Mouse (Mus musculus): Measurements from ENCODE around the gene Ccdc7a. TPM values are rescaled to one million over a fixed set of nuclear protein-coding genes. Genes with fewer than 3 reads are reported as not detected.

The Ccdc7a gene
- polyA plus RNA-seq, 1 experiment from 2014 or later, result 0.14 TPM

GRCm38 (mm10) chr8:128798594-128798993 is 266.7 kb downstream of the Ccdc7a start, which contains the start of gene Gm3952:
Gm3952 (minus strand) TSS chr8:128798694.
- no peak within 1 kb of the TSS for H3K4me3 ChIP-seq (ENCODE audit: low read depth, low read length)
- no peaks in the 10 kb centered on the region for H3K9me3 ChIP-seq (replicated peaks; ENCODE audit: control insufficient read depth, low read length)
- H3K27me3 ChIP-seq (replicated peaks; ENCODE audit: control insufficient read depth, insufficient read depth, low read length), result no peaks in the 10 kb centered on the region
- no peak within 1 kb of the TSS for H3K27ac ChIP-seq (ENCODE audit: low read depth, low read length)
- no peaks in the 10 kb centered on the region for H3K4me1 ChIP-seq (ENCODE audit: control insufficient read depth, insufficient read depth, low read length)
- no peaks in the 10 kb centered on the region for H3K36me3 ChIP-seq (ENCODE audit: control insufficient read depth, insufficient read depth, low read length)
- no peak within 1 kb of the TSS for H3K9ac ChIP-seq (ENCODE audit: low read length)
- H3K4me2 ChIP-seq (ENCODE audit: low read length), result no peak within 1 kb of the TSS
- DNase-seq (ENCODE audit: low spot score) (no peak), ATAC-seq (no peak)
- 82% methylated on average over 1 of the region's 1 CpGs for whole genome bisulfite sequencing

- no peak overlapping the region for H3K27ac ChIP-seq (ENCODE audit: low read depth, low read length)
- no peak for DNase-seq (ENCODE audit: low spot score)
- H3K9ac ChIP-seq (ENCODE audit: low read length), result no peak overlapping the region
- no peak overlapping the region for H3K4me3 ChIP-seq (ENCODE audit: low read depth, low read length)
- peaks cover 39% of the 10 kb centered on the region for H3K36me3 ChIP-seq (ENCODE audit: control insufficient read depth, insufficient read depth, low read length)
- H3K4me2 ChIP-seq (ENCODE audit: low read length), result no peak overlapping the region
- no peaks in the 10 kb centered on the region for H3K9me3 ChIP-seq (replicated peaks; ENCODE audit: control insufficient read depth, low read length)
- no peaks in the 10 kb centered on the region for H3K4me1 ChIP-seq (ENCODE audit: control insufficient read depth, insufficient read depth, low read length)
- no peak for ATAC-seq
- H3K27me3 ChIP-seq (replicated peaks; ENCODE audit: control insufficient read depth, insufficient read depth, low read length), result no peaks in the 10 kb centered on the region
- WGBS, result 95% methylated on average over 3 of the region's 3 CpGs
Measured at GRCm38 (mm10) chr8:128735692-128736091, 329.6 kb downstream of the Ccdc7a start.

DNA sequence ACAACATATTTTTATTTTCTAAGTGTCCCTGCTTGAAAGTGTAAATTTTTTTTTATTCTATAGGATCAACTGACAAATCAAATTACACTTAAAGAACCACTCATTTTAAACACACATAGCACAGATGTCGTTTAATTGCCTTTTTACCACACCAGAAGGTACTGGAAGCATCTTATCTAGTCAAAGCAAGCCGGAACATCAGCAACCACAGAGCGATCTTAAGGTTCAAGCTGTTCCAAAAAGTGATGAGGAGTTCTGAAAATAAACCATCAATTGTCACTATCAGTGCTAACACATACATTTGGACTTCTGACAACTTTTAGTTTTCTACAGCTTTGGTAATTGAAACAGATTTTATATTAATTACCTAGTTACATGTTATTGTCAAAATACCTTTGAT is 331.2 kb downstream of the Ccdc7a start:
- H3K4me3 ChIP-seq (ENCODE audit: low read depth, low read length), result no peak overlapping the region
- H3K36me3 ChIP-seq (ENCODE audit: control insufficient read depth, insufficient read depth, low read length), result peaks cover 38% of the 10 kb centered on the region
- no peak overlapping the region for H3K4me2 ChIP-seq (ENCODE audit: low read length)
- DNase-seq (ENCODE audit: low spot score) (no peak), ATAC-seq (no peak)
- no peaks in the 10 kb centered on the region for H3K9me3 ChIP-seq (replicated peaks; ENCODE audit: control insufficient read depth, low read length)
- H3K27ac ChIP-seq (ENCODE audit: low read depth, low read length), result no peak overlapping the region
- H3K4me1 ChIP-seq (ENCODE audit: control insufficient read depth, insufficient read depth, low read length), result no peaks in the 10 kb centered on the region
- H3K27me3 ChIP-seq (replicated peaks; ENCODE audit: control insufficient read depth, insufficient read depth, low read length), result no peaks in the 10 kb centered on the region
- 90% methylated on average over 3 of the region's 3 CpGs for WGBS
- H3K9ac ChIP-seq (ENCODE audit: low read length), result no peak overlapping the region

GRCm38 (mm10) chr8:128732254-128732653 is 333.1 kb downstream of the Ccdc7a start:
- Histone ChIP-seq H3K36me3 (ENCODE audit: control insufficient read depth, insufficient read depth, low read length) (peaks cover 50% of the 10 kb centered on the region), H3K4me3 (ENCODE audit: low read depth, low read length) (no peak overlapping the region), H3K27ac (ENCODE audit: low read depth, low read length) (no peak overlapping the region), H3K9me3 (replicated peaks; ENCODE audit: control insufficient read depth, low read length) (no peaks in the 10 kb centered on the region), H3K27me3 (replicated peaks; ENCODE audit: control insufficient read depth, insufficient read depth, low read length) (no peaks in the 10 kb centered on the region), H3K9ac (ENCODE audit: low read length) (no peak overlapping the region), H3K4me2 (ENCODE audit: low read length) (no peak overlapping the region), H3K4me1 (ENCODE audit: control insufficient read depth, insufficient read depth, low read length) (no peaks in the 10 kb centered on the region)
- WGBS, result 51% methylated on average over 2 of the region's 2 CpGs
- ATAC-seq (no peak), DNase-seq (ENCODE audit: low spot score) (peak; percentile 3)

DNA sequence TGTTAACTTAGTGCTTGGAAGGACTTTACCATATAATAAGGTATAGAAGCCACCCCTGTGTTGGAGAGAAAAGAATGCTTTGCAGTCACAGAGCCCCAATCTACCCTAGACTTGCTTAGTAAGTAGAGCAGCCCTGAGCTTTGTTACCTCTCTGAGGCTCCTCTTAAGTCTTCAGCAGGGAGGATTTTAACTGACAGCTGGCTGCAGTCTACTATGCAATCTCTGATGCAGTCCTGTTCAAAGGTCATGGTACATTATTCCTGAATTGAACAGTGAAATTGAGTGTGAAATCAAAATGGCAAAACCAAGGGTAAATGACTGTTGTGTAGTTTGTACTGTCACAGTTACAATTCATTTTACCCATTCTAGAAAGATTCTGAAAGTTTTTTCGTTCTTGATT is 338.1 kb downstream of the Ccdc7a start:
- 90% methylated on average over 1 of the region's 1 CpGs for WGBS

DNA sequence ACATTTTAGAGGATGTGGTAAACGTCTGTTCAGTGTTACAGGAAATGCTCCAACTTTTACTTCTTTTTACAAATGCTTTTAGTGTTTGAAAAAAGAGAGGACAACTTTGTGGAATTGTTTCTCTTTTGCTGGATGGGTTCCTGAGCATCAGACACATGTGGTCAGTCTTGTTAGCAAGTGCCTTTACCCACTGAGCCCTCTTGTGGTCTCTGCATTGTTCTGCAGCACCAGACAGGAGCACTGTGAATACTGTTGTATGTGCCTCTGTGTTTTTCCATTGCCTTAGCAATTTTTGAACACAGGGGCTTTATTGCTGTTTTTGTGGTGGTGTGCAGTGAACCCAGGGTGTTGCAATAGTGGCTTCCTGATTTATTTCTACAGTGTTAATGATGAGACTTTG is 340.5 kb downstream of the Ccdc7a start:
- no peak overlapping the region for H3K4me3 ChIP-seq (ENCODE audit: low read depth, low read length)
- H3K4me1 ChIP-seq (ENCODE audit: control insufficient read depth, insufficient read depth, low read length), result no peaks in the 10 kb centered on the region
- peaks cover 66% of the 10 kb centered on the region for H3K36me3 ChIP-seq (ENCODE audit: control insufficient read depth, insufficient read depth, low read length)
- no peaks in the 10 kb centered on the region for H3K9me3 ChIP-seq (replicated peaks; ENCODE audit: control insufficient read depth, low read length)
- H3K9ac ChIP-seq (ENCODE audit: low read length), result no peak overlapping the region
- peak; percentile 62 for DNase-seq (ENCODE audit: low spot score)
- no peak overlapping the region for H3K4me2 ChIP-seq (ENCODE audit: low read length)
- H3K27me3 ChIP-seq (replicated peaks; ENCODE audit: control insufficient read depth, insufficient read depth, low read length), result no peaks in the 10 kb centered on the region
- H3K27ac ChIP-seq (ENCODE audit: low read depth, low read length), result no peak overlapping the region
- ATAC-seq, result peak; percentile 58; the same call in 1 of the 2 replicates
- WGBS, result 76% methylated on average over 1 of the region's 1 CpGs

More for the DNA sequence above, 338.1 kb downstream of the Ccdc7a start:
- Histone ChIP-seq H3K4me2 (ENCODE audit: low read length) (no peak overlapping the region), H3K9me3 (replicated peaks; ENCODE audit: control insufficient read depth, low read length) (no peaks in the 10 kb centered on the region), H3K27ac (ENCODE audit: low read depth, low read length) (no peak overlapping the region), H3K27me3 (replicated peaks; ENCODE audit: control insufficient read depth, insufficient read depth, low read length) (no peaks in the 10 kb centered on the region), H3K4me3 (ENCODE audit: low read depth, low read length) (no peak overlapping the region), H3K36me3 (ENCODE audit: control insufficient read depth, insufficient read depth, low read length) (peaks cover 65% of the 10 kb centered on the region), H3K4me1 (ENCODE audit: control insufficient read depth, insufficient read depth, low read length) (no peaks in the 10 kb centered on the region), H3K9ac (ENCODE audit: low read length) (no peak overlapping the region)
- DNase-seq (ENCODE audit: low spot score) (no peak), ATAC-seq (no peak)

DNA sequence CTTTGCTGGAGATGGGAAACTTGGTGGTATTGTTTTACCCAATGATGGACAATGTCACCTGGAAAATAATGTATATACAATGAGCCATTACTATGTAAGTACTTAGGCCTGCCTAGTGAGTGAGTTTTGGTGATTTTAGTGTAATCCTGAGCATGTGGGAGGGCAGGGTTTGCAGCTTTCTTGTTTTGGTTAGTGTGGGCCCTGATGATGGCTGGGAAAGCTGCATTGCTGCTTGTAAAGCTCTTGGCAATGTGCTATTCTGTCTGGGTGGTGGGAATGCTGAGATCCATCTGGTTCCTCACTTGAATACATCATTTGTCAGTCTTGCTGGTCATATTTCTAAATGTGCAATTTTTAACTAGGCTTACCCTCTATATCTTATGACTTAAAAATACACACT is 349.1 kb downstream of the Ccdc7a start:
- DNase-seq (ENCODE audit: low spot score), result no peak
- Histone ChIP-seq H3K36me3 (ENCODE audit: control insufficient read depth, insufficient read depth, low read length) (peaks cover 78% of the 10 kb centered on the region), H3K9me3 (replicated peaks; ENCODE audit: control insufficient read depth, low read length) (no peaks in the 10 kb centered on the region), H3K27me3 (replicated peaks; ENCODE audit: control insufficient read depth, insufficient read depth, low read length) (no peaks in the 10 kb centered on the region), H3K9ac (ENCODE audit: low read length) (no peak overlapping the region), H3K4me1 (ENCODE audit: control insufficient read depth, insufficient read depth, low read length) (no peaks in the 10 kb centered on the region), H3K4me2 (ENCODE audit: low read length) (no peak overlapping the region), H3K4me3 (ENCODE audit: low read depth, low read length) (no peak overlapping the region), H3K27ac (ENCODE audit: low read depth, low read length) (no peak overlapping the region)
- no peak for ATAC-seq

GRCm38 (mm10) chr8:128709261-128709660 is 356.1 kb downstream of the Ccdc7a start:
- Histone ChIP-seq H3K9ac (ENCODE audit: low read length) (no peak overlapping the region), H3K4me3 (ENCODE audit: low read depth, low read length) (no peak overlapping the region), H3K9me3 (replicated peaks; ENCODE audit: control insufficient read depth, low read length) (no peaks in the 10 kb centered on the region), H3K27ac (ENCODE audit: low read depth, low read length) (no peak overlapping the region), H3K4me2 (ENCODE audit: low read length) (no peak overlapping the region), H3K36me3 (ENCODE audit: control insufficient read depth, insufficient read depth, low read length) (peaks cover 57% of the 10 kb centered on the region), H3K27me3 (replicated peaks; ENCODE audit: control insufficient read depth, insufficient read depth, low read length) (no peaks in the 10 kb centered on the region), H3K4me1 (ENCODE audit: control insufficient read depth, insufficient read depth, low read length) (no peaks in the 10 kb centered on the region)
- 54% methylated on average over 3 of the region's 3 CpGs for WGBS
- ATAC-seq (0 out of 2 replicates have a peak, but pooled peaks have one; percentile 58), DNase-seq (ENCODE audit: low spot score) (peak; percentile 78)

DNA sequence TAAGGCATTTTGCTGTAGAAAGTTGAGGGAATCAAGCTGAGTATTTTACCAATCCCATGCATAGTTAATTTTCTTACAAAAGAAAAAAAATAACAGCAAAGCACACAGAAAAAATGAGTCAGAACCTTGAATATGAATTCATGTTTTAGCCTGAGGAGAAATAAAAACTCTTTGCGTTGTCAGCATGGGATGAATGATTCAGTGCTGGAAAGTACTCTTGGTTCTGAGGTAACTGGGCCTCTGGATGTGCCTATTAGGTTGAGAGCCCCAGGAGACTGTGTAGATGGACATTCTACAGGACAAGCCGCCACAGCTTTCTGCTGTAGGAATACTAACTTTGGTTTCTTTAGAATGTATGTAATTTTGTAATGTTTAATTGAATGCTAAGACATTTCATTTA is 360.5 kb downstream of the Ccdc7a start:
- DNase-seq (ENCODE audit: low spot score), result no peak
- Histone ChIP-seq H3K4me1 (ENCODE audit: control insufficient read depth, insufficient read depth, low read length) (no peaks in the 10 kb centered on the region), H3K4me2 (ENCODE audit: low read length) (no peak overlapping the region), H3K9ac (ENCODE audit: low read length) (no peak overlapping the region), H3K27me3 (replicated peaks; ENCODE audit: control insufficient read depth, insufficient read depth, low read length) (no peaks in the 10 kb centered on the region), H3K9me3 (replicated peaks; ENCODE audit: control insufficient read depth, low read length) (no peaks in the 10 kb centered on the region), H3K4me3 (ENCODE audit: low read depth, low read length) (no peak overlapping the region), H3K27ac (ENCODE audit: low read depth, low read length) (no peak overlapping the region), H3K36me3 (ENCODE audit: control insufficient read depth, insufficient read depth, low read length) (peaks cover 20% of the 10 kb centered on the region)
- ATAC-seq, result no peak
- WGBS, result 93% methylated on average over 2 of the region's 2 CpGs

Data from forebrain, embryonic 14.5 days (tissue).